Mouse (Mus musculus) neural tube, embryonic 13.5 days (tissue): ENCODE results near the gene Kcnq1. TPM values are rescaled to one million over a fixed set of nuclear protein-coding genes. Genes with fewer than 3 reads are reported as not detected.
A peak's percentile ranks its signal among the peaks of the same experiment; 100 is the strongest.

Experiments used
- ATAC-seq: fragments of 200-750 bp; cut with Nextera tagmentation; 2 replicates; pipeline ENCODE4 v1.8.0; 2017; ENCODE audit warnings: low read depth, mild to moderate bottlenecking, moderate TSS enrichment, moderate library complexity
- H3K27ac ChIP-seq: fragments of 300-500 bp; sonication (generic); replicated peaks from 2 replicates; pipeline ENCODE4 v1.5.1; 2015; ENCODE audit warnings: moderate library complexity, mild to moderate bottlenecking, inconsistent platforms
- H3K27me3 ChIP-seq: fragments of 300-500 bp; sonication (generic); 2 replicates; pipeline ENCODE4 v1.6.1; 2015; ENCODE audit warnings: mild to moderate bottlenecking, inconsistent platforms
- H3K36me3 ChIP-seq: fragments of 300-500 bp; sonication (generic); 2 replicates; pipeline ENCODE4 v1.6.1; 2015; ENCODE audit warnings: mild to moderate bottlenecking, inconsistent platforms
- H3K4me1 ChIP-seq: fragments of 300-500 bp; sonication (generic); replicated peaks from 2 replicates; pipeline ENCODE4 v1.6.1; 2015; ENCODE audit warnings: inconsistent platforms
- H3K4me2 ChIP-seq: fragments of 300-500 bp; sonication (generic); 2 replicates; pipeline ENCODE4 v1.6.1; 2015; ENCODE audit warnings: inconsistent platforms, mild to moderate bottlenecking, moderate library complexity
- H3K4me3 ChIP-seq: fragments of 300-500 bp; sonication (generic); 2 replicates; pipeline ENCODE4 v1.5.1; 2015; ENCODE audit warnings: mild to moderate bottlenecking, inconsistent platforms
- H3K9ac ChIP-seq: fragments of 300-500 bp; sonication (generic); 2 replicates; pipeline ENCODE4 v1.6.1; 2015; ENCODE audit warnings: moderate library complexity, mild to moderate bottlenecking, inconsistent platforms
- H3K9me3 ChIP-seq: fragments of 300-500 bp; sonication (generic); 2 replicates; pipeline ENCODE4 v1.6.1; 2016; ENCODE audit warnings: inconsistent platforms
- WGBS: fragments of 180-500 bp; shearing (Covaris S2); methylation state at CpG from one replicate; pipeline ENCODE4 v1.1.7; 2015; 5-methylcytosine and 5-hydroxymethylcytosine counted together
- polyA plus RNA-seq: library from polyadenylated mRNA; unstranded; fragments of >200 nt; fragmentation: Nextera tagmentation; extraction: Ambion mirVana; gene quantifications from 2 replicates; pipeline ENCODE4 v1.2.1, GENCODE M21; 2015

Gene Kcnq1
- polyA plus RNA-seq, 1 experiment from 2014 or later: 1.3 TPM

DNA sequence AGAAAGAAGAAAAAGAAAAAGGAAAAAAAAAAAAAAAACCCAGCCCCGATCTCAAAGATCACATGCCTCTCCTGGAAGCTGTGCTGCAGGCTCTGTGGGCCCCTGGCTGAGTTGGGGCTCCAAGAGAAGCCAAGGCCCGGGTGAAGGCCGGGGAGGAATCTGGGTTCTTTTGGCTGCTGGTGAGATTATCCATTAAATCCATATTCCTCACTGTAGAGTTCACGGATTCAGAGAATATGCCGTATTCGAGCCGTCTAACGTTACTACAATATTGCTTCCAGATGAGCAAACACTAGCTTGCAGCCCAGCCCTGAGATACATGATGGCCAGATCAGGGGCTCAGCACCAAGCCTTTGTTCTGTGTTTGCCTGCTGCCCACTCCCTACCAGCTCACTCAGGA lies 204.7 kb downstream of the Kcnq1 start:
- H3K4me1 ChIP-seq: peaks cover 3% of the 10 kb centered on the region
- H3K4me2 ChIP-seq: no peak overlapping the region
- 78% methylated on average over 8 of the region's 8 CpGs for WGBS
- no peaks in the 10 kb centered on the region for H3K27me3 ChIP-seq
- H3K4me3 ChIP-seq: no peak overlapping the region
- no peak overlapping the region for H3K9ac ChIP-seq
- H3K9me3 ChIP-seq: no peaks in the 10 kb centered on the region
- no peak overlapping the region; the same call in 1 of the 2 replicates for H3K27ac ChIP-seq
- no peaks in the 10 kb centered on the region for H3K36me3 ChIP-seq
- no peak for ATAC-seq

DNA sequence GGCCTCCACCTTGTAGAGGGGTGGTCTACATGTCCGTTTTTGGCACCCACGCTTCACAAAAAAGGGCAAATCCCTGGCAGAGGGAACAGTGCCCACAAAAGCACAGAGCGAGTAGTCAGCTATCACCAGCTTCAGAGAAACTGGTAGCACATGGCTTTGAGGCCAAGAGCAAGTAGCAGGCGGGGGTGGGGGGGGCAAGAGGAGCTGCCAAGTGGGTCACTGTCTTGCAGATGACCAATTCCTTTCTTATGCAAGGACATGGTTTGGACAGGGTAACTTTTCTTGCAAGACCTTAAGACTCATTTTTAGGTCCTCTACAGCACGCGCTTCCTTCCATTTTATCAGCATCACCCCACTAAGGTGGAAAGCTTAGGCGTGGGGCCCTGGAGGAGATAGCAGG lies 205.3 kb downstream of the Kcnq1 start:
- H3K9me3 ChIP-seq: no peaks in the 10 kb centered on the region
- H3K9ac ChIP-seq: no peak overlapping the region
- H3K27me3 ChIP-seq: no peaks in the 10 kb centered on the region
- no peaks in the 10 kb centered on the region for H3K36me3 ChIP-seq
- no peak overlapping the region for H3K27ac ChIP-seq
- 91% methylated on average over 7 of the region's 7 CpGs for WGBS
- no peaks in the 10 kb centered on the region; the same call in 1 of the 2 replicates for H3K4me1 ChIP-seq
- H3K4me2 ChIP-seq: no peak overlapping the region
- ATAC-seq: no peak
- no peak overlapping the region for H3K4me3 ChIP-seq

DNA sequence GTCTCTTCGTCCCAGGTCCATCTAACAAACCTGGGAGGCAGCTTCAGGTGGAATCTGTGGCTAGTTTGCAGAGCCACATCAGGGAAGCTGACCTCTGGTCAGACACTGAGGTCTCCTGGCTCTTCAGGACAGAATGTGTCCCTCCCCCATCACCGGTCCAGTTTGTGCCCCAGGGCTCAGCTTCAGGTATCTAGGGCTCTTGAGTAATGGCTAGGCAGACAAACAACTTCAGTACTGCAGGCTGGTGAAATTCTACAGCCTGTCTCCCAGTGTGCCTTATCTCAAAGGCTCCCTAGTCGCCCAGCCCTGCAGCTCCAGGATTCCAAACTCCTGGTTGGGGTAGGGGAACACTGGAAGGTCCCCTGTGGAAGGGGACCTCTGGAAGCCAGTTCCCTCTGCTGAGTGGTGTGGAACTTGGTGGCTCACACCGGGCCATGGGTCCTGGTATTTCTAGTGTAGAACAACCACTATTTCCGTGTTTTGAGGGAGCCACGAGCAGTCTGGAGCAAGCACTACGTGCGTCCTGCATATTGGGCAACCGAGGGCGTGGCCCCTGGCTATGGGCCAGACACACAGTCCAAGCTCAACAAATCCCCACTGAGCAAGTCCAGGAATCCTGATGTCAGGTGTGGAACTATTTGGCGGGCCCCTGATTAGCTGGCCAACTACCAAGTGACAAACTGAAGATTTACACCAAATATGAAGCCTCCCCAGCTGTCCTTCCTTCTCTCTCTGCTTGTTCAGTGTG lies 207.6 kb downstream of the Kcnq1 start:
- no peaks in the 10 kb centered on the region; the same call in 1 of the 2 replicates for H3K4me1 ChIP-seq
- H3K9ac ChIP-seq: no peak overlapping the region
- H3K27me3 ChIP-seq: no peaks in the 10 kb centered on the region
- no peaks in the 10 kb centered on the region for H3K36me3 ChIP-seq
- no peak overlapping the region for H3K27ac ChIP-seq
- no peaks in the 10 kb centered on the region for H3K9me3 ChIP-seq
- WGBS: 83% methylated on average over 11 of the region's 11 CpGs
- ATAC-seq: no peak
- H3K4me3 ChIP-seq: no peak overlapping the region
- no peak overlapping the region for H3K4me2 ChIP-seq

GRCm38 (mm10) chr7:143318512-143318911 lies 212.3 kb downstream of the Kcnq1 start:
- Histone ChIP-seq H3K4me1 (no peaks in the 10 kb centered on the region), H3K27ac (no peak overlapping the region), H3K27me3 (no peaks in the 10 kb centered on the region), H3K4me2 (no peak overlapping the region), H3K36me3 (no peaks in the 10 kb centered on the region), H3K4me3 (no peak overlapping the region), H3K9me3 (no peaks in the 10 kb centered on the region), H3K9ac (no peak overlapping the region)
- WGBS: 44% methylated on average over 5 of the region's 5 CpGs
- no peak for ATAC-seq

DNA sequence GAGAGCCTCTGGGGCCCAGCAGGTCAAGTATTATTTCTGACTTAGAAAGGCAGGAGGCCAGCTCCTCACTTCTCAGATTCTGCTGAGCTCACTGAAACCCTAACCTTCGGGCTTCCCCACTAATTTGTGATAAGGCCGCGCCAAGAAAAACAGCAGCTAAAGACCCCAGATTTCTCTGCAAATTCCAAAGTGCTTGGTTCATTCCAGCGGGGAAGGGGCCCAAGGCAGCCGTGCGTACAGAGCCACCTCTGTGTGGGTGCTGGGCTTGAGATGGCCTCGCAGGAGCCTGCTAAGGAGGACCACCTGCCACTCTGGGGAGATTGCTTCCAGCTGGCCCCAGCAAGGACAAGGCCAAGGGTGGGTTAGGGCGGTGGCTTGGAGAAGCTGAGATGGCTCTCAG lies 214.2 kb downstream of the Kcnq1 start:
- WGBS: 85% methylated on average over 8 of the region's 8 CpGs
- no peak overlapping the region for H3K4me2 ChIP-seq
- H3K27ac ChIP-seq: no peak overlapping the region
- H3K9me3 ChIP-seq: no peaks in the 10 kb centered on the region
- no peaks in the 10 kb centered on the region for H3K27me3 ChIP-seq
- no peak overlapping the region for H3K4me3 ChIP-seq
- no peak overlapping the region for H3K9ac ChIP-seq
- no peaks in the 10 kb centered on the region for H3K36me3 ChIP-seq
- H3K4me1 ChIP-seq: peaks cover 9% of the 10 kb centered on the region
- no peak for ATAC-seq

GRCm38 (mm10) chr7:143325051-143325450 lies 218.9 kb downstream of the Kcnq1 start:
- no peak; the same call in 1 of the 2 replicates for ATAC-seq
- H3K4me2 ChIP-seq: no peak overlapping the region
- H3K27ac ChIP-seq: no peak overlapping the region
- H3K4me1 ChIP-seq: peaks cover 24% of the 10 kb centered on the region
- H3K4me3 ChIP-seq: no peak overlapping the region
- H3K27me3 ChIP-seq: peaks cover 4% of the 10 kb centered on the region; the same call in 1 of the 2 replicates
- no peak overlapping the region for H3K9ac ChIP-seq
- no peaks in the 10 kb centered on the region for H3K9me3 ChIP-seq
- no peaks in the 10 kb centered on the region for H3K36me3 ChIP-seq
- 32% methylated on average over 16 of the region's 16 CpGs for WGBS

DNA sequence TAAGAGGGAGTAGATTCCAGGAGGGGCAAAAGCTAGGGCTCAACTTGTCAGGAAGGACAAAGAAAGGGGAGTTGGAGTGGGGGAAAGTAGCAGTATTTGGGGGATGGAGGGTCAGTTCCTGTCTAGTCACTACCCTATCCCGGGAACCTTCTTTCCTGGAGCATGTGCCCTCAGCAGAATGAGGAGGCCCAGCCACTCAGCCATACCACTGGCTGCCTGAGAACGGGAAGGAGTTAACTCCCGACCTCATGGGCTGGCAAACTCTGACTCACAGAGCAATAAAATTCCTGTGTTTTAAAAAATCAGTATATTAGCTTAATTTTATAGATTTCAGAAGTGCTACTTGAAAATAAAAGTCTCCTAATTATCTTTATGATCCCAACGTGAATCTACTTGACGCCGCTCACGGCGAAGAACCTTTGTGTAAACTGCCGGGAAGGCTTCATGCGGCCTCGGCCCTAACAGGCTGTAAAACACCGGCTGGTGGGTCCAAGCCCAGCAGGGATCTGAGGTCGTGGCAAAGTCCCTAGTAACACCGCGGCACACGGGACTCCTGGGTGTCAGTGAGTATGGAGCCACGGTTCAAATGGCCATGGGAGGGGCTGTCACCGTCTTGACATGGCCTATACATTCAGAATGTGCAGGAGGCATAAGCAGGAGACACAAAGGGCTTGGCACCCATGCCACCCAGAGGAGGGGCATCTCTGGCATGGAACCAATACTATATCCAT lies 222.2 kb downstream of the Kcnq1 start:
- no peak overlapping the region for H3K4me3 ChIP-seq
- no peak overlapping the region for H3K4me2 ChIP-seq
- H3K9me3 ChIP-seq: no peaks in the 10 kb centered on the region
- peaks cover 4% of the 10 kb centered on the region; the same call in 1 of the 2 replicates for H3K27me3 ChIP-seq
- peaks cover 30% of the 10 kb centered on the region for H3K4me1 ChIP-seq
- H3K9ac ChIP-seq: no peak overlapping the region
- H3K27ac ChIP-seq: no peak overlapping the region
- 38% methylated on average over 18 of the region's 18 CpGs for WGBS
- H3K36me3 ChIP-seq: no peaks in the 10 kb centered on the region
- ATAC-seq: peak; percentile 57; the same call in 1 of the 2 replicates

DNA sequence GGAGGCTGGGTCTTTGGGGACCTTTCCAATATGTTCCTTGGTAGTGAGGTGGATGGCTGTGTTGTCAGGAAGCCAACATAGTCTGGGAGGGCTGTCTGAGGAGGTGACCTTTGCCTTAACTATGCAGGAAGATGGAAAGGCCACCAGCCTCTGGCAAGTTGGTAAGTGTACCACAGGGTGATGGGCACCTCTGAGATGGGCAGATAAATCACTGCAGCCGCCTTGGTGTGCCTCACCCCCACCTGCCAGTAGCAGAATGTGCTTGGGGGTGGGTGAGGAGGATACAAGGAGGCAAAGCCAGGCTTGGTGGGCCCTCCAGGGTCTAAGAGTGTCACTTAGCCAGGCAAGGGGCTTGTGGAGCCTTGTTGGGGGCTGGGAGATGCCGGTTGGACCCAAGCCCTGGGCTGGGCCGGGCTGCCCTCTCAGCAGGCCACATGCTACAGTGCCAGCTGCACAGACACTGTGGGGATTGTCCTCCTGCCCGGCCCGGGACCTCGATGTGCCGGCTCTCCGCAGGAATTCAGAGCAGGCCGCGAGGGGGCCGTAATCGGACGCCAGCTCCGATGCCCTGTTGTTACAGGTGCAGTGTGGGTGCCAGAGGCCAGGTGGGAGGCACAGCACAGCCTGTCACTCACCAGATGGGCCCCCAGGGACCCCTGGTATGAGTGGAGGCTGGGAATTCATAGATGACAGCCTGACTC lies 223.1 kb downstream of the Kcnq1 start:
- ATAC-seq: no peak

DNA sequence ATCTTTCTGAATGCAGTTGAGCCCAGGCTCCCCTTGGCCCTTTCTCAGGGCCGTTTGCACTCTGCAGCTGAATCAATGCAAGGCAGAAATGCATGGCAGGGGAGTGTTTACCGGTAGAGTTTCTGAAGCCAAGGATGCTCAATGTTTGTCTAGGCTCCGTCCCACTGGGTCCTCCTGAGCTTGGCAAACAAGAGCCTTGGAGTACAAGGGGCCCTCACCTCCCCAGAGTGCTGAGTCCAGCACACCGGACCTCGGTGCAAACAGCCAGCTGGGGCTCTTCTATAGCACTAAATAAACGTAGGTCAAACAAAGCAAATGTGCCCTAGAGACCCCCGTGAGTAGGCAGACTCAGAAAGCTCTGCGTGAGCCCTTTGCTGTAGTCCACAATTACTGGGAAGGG lies 226.9 kb downstream of the Kcnq1 start:
- Histone ChIP-seq H3K4me2 (no peak overlapping the region), H3K4me3 (no peak overlapping the region), H3K36me3 (no peaks in the 10 kb centered on the region), H3K4me1 (peaks cover 28% of the 10 kb centered on the region), H3K9ac (no peak overlapping the region), H3K9me3 (peaks cover 9% of the 10 kb centered on the region; the same call in 1 of the 2 replicates), H3K27me3 (no peaks in the 10 kb centered on the region; the same call in 1 of the 2 replicates), H3K27ac (no peak overlapping the region)
- no peak for ATAC-seq
- WGBS: 39% methylated on average over 8 of the region's 8 CpGs

More for the DNA sequence above, 223.1 kb downstream of the Kcnq1 start:
- Histone ChIP-seq H3K4me1 (peaks cover 37% of the 10 kb centered on the region), H3K4me3 (no peak overlapping the region), H3K9me3 (no peaks in the 10 kb centered on the region), H3K4me2 (no peak overlapping the region), H3K36me3 (no peaks in the 10 kb centered on the region), H3K27me3 (peaks cover 4% of the 10 kb centered on the region; the same call in 1 of the 2 replicates), H3K27ac (no peak overlapping the region), H3K9ac (no peak overlapping the region)
- 66% methylated on average over 14 of the region's 14 CpGs for WGBS

GRCm38 (mm10) chr7:143333604-143334003 lies 227.4 kb downstream of the Kcnq1 start:
- no peak overlapping the region for H3K4me3 ChIP-seq
- no peak overlapping the region for H3K4me2 ChIP-seq
- WGBS: 44% methylated on average over 4 of the region's 4 CpGs
- peaks cover 23% of the 10 kb centered on the region for H3K4me1 ChIP-seq
- ATAC-seq: no peak
- H3K27ac ChIP-seq: no peak overlapping the region
- H3K9me3 ChIP-seq: peaks cover 10% of the 10 kb centered on the region; the same call in 1 of the 2 replicates
- no peak overlapping the region for H3K9ac ChIP-seq
- H3K27me3 ChIP-seq: no peaks in the 10 kb centered on the region; the same call in 1 of the 2 replicates
- H3K36me3 ChIP-seq: no peaks in the 10 kb centered on the region

DNA sequence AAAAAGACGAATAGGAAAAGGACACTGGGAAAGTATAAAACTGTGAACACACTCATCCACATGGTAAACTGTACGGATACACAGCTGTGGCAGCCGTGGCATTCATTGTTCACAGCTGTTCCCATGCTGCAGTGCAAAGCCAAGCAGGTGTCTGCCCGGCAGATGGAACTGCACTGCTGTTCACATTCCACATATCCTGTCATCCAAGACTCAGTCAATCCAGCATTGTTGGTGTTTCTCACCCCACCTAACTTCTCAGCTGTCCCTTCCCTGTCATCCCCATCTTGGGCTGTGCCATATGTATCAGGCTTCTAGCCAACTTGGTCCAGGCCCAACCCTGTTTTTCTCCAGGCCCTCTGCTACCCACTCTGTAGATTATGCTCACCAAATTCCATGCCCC lies 232.5 kb downstream of the Kcnq1 start:
- no peak for ATAC-seq
- peaks cover 10% of the 10 kb centered on the region; the same call in 1 of the 2 replicates for H3K9me3 ChIP-seq
- no peak overlapping the region for H3K4me3 ChIP-seq

More for the DNA sequence above, 232.5 kb downstream of the Kcnq1 start:
- 0 out of 2 replicates have a peak, but pooled peaks cover 10% of the 10 kb centered on the region for H3K27me3 ChIP-seq
- H3K4me1 ChIP-seq: peaks cover 33% of the 10 kb centered on the region
- H3K36me3 ChIP-seq: no peaks in the 10 kb centered on the region
- H3K9ac ChIP-seq: no peak overlapping the region
- H3K4me2 ChIP-seq: no peak overlapping the region
- H3K27ac ChIP-seq: no peak overlapping the region
- 75% methylated on average over 4 of the region's 4 CpGs for WGBS
